In the genomic region with DNA sequence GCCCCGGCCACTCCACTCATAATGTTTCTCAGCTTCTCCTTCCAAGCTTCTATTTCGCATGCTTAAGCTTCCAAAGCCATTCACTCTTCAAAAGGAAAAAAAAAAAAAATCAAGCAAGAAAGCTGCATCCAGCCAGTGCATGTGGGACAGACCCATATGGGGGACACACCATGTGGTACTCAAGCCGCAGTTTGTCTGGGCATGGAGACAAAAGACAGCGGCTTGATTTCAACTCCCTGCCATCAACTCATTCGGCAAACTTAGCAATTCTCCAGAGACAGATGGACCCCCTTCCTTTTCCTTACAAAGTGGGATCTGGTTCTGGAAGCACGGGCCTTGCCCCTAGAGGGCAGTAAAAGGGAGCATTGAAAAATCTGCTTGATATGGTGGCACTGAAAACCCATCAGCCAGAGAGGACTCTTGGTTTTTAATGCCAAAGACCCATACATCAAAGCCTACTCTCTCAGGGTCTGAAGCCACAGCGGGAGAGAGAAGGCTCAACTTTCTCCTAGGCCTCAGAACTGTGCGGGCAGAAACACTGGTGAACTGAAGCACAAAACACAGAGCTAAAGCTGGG, we compare ENCODE assay signal across 19 mouse cellular contexts. TPM values are rescaled to one million over a fixed set of nuclear protein-coding genes. Genes with fewer than 3 reads are reported as not detected.
DNase-seq lines count a peak whose midpoint lies in the region; TF ChIP-seq lines count a peak whose summit lies in the region.
"Had no signal": no experiment of that assay in that cellular context is flagged by ENCODE, and none has a peak within 500 bp of the region (broad histone marks: within the 10 kb centered on the region; RNA-seq: fewer than 3 reads in every experiment).

No protein-coding gene starts in this region.

- peak; percentile 48 for TF ChIP-seq CTCF in left cerebral cortex, adult 2 months (IDR thresholded peaks at IDR 0.05)

- H3K27ac ChIP-seq in left cerebral cortex, adult 2 months, result no peak overlapping the region
- H3K27ac ChIP-seq: forebrain, embryonic 15.5 days; gastrocnemius, adult 2 months; heart, embryonic 10.5 days; hindbrain, embryonic 15.5 days had no signal

- intact Hi-C loops in left cerebral cortex, adult 2 months (cut with DNase I), result no loop called here
- intact Hi-C loops in left cerebral cortex, postnatal 36 days (cut with DNase I), result no loop called here

- peak; percentile 21 to 33 for DNase-seq in cerebellum, adult 18-20 months
- no peak for DNase-seq in cerebellum, adult 9-10 months
- DNase-seq in heart, adult 11 months, result peak; percentile 78
- no peak for DNase-seq in heart, adult 9 months (ENCODE audit: low spot score in 2 of 2)
- no peak for DNase-seq in left cerebral cortex, adult 2 months (ENCODE audit: extremely low spot score in 1 of 2, low spot score in 2 of 2)
- DNase-seq in left cerebral cortex, postnatal 36 days (ENCODE audit: low spot score in 2 of 2), result no peak
- peak; percentile 34 for DNase-seq in brain, adult 2 months (ENCODE audit: low read depth, low spot score)
- no peak for DNase-seq in adrenal gland, postnatal 36 days
- DNase-seq: adrenal gland, postnatal 25 days; gastrocnemius, adult 2 months; heart, postnatal 14 days; kidney, adult 8-10 months; lung, postnatal 10 days; spleen, adult 18-20 months; thymus, postnatal 14 days had no signal

- no peak overlapping the region for H3K4me3 ChIP-seq in left cerebral cortex, adult 2 months
- H3K4me3 ChIP-seq: forebrain, embryonic 15.5 days; gastrocnemius, adult 2 months; heart, embryonic 10.5 days; hindbrain, embryonic 15.5 days; megakaryocyte, embryonic 14.5 days had no signal

RNA-seq across cellular contexts. Expression of gene Map3k9, which starts 54.6 kb away (rescaled TPM):
- 10 to 100 TPM; 63.3 to 68.9 TPM for total RNA-seq in left cerebral cortex, adult 2 months (2021)
- total RNA-seq in left cerebral cortex, postnatal 36 days (2021), result 10 to 100 TPM; 61.1 to 63.1 TPM
- total RNA-seq in adrenal gland, postnatal 36 days (2021), result 1 to 10 TPM; 1.2 to 3.4 TPM

Comparison
In these comparisons a context has a peak if more than half of its experiments do, and no peak if none do; other contexts are left out.
1. DNase-seq: peak in cerebellum, adult 18-20 months (2 of 2), heart, adult 11 months (single experiment) and brain, adult 2 months (single experiment); none in cerebellum, adult 9-10 months (single experiment), heart, adult 9 months (0 of 2), left cerebral cortex, adult 2 months (0 of 2), left cerebral cortex, postnatal 36 days (0 of 2) and adrenal gland, postnatal 36 days (0 of 2).
2. RNA of gene Map3k9, which starts 54.6 kb away (total RNA-seq): 63.3 to 68.9 TPM in left cerebral cortex, adult 2 months and 61.1 to 63.1 TPM in left cerebral cortex, postnatal 36 days; 1.2 to 3.4 TPM in adrenal gland, postnatal 36 days; every median in the first group is over 10 times any median in the second.